Mouse (Mus musculus) neural tube, embryonic 13.5 days (tissue): Measurements from ENCODE around the gene Spats2. TPM values are rescaled to one million over a fixed set of nuclear protein-coding genes. Genes with fewer than 3 reads are reported as not detected.

Experiments
- ATAC-seq: fragments of 200-750 bp; cut with Nextera tagmentation; 2 replicates; pipeline ENCODE4 v1.8.0; 2017; ENCODE audit warnings: low read depth, mild to moderate bottlenecking, moderate TSS enrichment, moderate library complexity
- H3K27ac ChIP-seq: fragments of 300-500 bp; sonication (generic); replicated peaks from 2 replicates; pipeline ENCODE4 v1.5.1; 2015; ENCODE audit warnings: moderate library complexity, mild to moderate bottlenecking, inconsistent platforms
- H3K27me3 ChIP-seq: fragments of 300-500 bp; sonication (generic); 2 replicates; pipeline ENCODE4 v1.6.1; 2015; ENCODE audit warnings: mild to moderate bottlenecking, inconsistent platforms
- H3K36me3 ChIP-seq: fragments of 300-500 bp; sonication (generic); 2 replicates; pipeline ENCODE4 v1.6.1; 2015; ENCODE audit warnings: mild to moderate bottlenecking, inconsistent platforms
- H3K4me1 ChIP-seq: fragments of 300-500 bp; sonication (generic); replicated peaks from 2 replicates; pipeline ENCODE4 v1.6.1; 2015; ENCODE audit warnings: inconsistent platforms
- H3K4me2 ChIP-seq: fragments of 300-500 bp; sonication (generic); 2 replicates; pipeline ENCODE4 v1.6.1; 2015; ENCODE audit warnings: inconsistent platforms, mild to moderate bottlenecking, moderate library complexity
- H3K4me3 ChIP-seq: fragments of 300-500 bp; sonication (generic); 2 replicates; pipeline ENCODE4 v1.5.1; 2015; ENCODE audit warnings: mild to moderate bottlenecking, inconsistent platforms
- H3K9ac ChIP-seq: fragments of 300-500 bp; sonication (generic); 2 replicates; pipeline ENCODE4 v1.6.1; 2015; ENCODE audit warnings: moderate library complexity, mild to moderate bottlenecking, inconsistent platforms
- H3K9me3 ChIP-seq: fragments of 300-500 bp; sonication (generic); 2 replicates; pipeline ENCODE4 v1.6.1; 2016; ENCODE audit warnings: inconsistent platforms
- WGBS: fragments of 180-500 bp; shearing (Covaris S2); methylation state at CpG from one replicate; pipeline ENCODE4 v1.1.7; 2015; 5-methylcytosine and 5-hydroxymethylcytosine counted together
- microRNA-seq: library from miRNA; unstranded; fragments of <30 nt; microRNA quantifications from one replicate; pipeline ENCODE4, GENCODE M21; 2016
- polyA plus RNA-seq: library from polyadenylated mRNA; unstranded; fragments of >200 nt; fragmentation: Nextera tagmentation; extraction: Ambion mirVana; gene quantifications from 2 replicates; pipeline ENCODE4 v1.2.1, GENCODE M21; 2015

Spats2 gene
- polyA plus RNA-seq, 1 experiment from 2014 or later: 44.4 TPM

- H3K4me2 ChIP-seq: peak overlapping the region; percentile 33
- no peak for ATAC-seq
- 0 out of 2 replicates have a peak, but pooled peaks cover 7% of the 10 kb centered on the region for H3K4me1 ChIP-seq
- no peaks in the 10 kb centered on the region for H3K36me3 ChIP-seq
- WGBS: 68% methylated on average over 8 of the region's 8 CpGs
- no peak overlapping the region for H3K9ac ChIP-seq
- H3K27me3 ChIP-seq: peaks cover 3% of the 10 kb centered on the region; the same call in 1 of the 2 replicates
- H3K4me3 ChIP-seq: no peak overlapping the region
- no peak overlapping the region for H3K27ac ChIP-seq
- no peaks in the 10 kb centered on the region for H3K9me3 ChIP-seq
These were observed 133.5 kb downstream of the Spats2 start for GRCm38 (mm10) chr15:99259167-99259729.

GRCm38 (mm10) chr15:99259730-99260252, 134.1 kb downstream of the Spats2 start:
- peak; percentile 49; the same call in 1 of the 2 replicates for ATAC-seq
- no peak overlapping the region for H3K9ac ChIP-seq
- H3K27me3 ChIP-seq: peaks cover 3% of the 10 kb centered on the region; the same call in 1 of the 2 replicates
- H3K4me2 ChIP-seq: peak overlapping the region; percentile 46
- H3K4me3 ChIP-seq: peak overlapping the region; percentile 3; the same call in 1 of the 2 replicates
- H3K4me1 ChIP-seq: 0 out of 2 replicates have a peak, but pooled peaks cover 7% of the 10 kb centered on the region
- WGBS: 3% methylated on average over 8 of the region's 10 CpGs
- H3K27ac ChIP-seq: no peak overlapping the region
- no peaks in the 10 kb centered on the region for H3K36me3 ChIP-seq
- no peaks in the 10 kb centered on the region for H3K9me3 ChIP-seq

- WGBS: 42% methylated on average over 10 of the region's 10 CpGs
- Histone ChIP-seq H3K9me3 (no peaks in the 10 kb centered on the region), H3K27me3 (no peaks in the 10 kb centered on the region), H3K9ac (no peak overlapping the region), H3K4me2 (no peak overlapping the region), H3K36me3 (no peaks in the 10 kb centered on the region), H3K27ac (no peak overlapping the region), H3K4me3 (no peak overlapping the region), H3K4me1 (peaks cover 11% of the 10 kb centered on the region; the same call in 1 of the 2 replicates)
- no peak for ATAC-seq
These were observed 137.0 kb downstream of the Spats2 start for GRCm38 (mm10) chr15:99262702-99263101.

Small RNAs within 50 kb of the gene (microRNA-seq; reads per million reads assigned to microRNA genes)
- gene Mir6960: not detected

Other genes with a start within 250 kb of the Spats2 start
- 27.8 and 33.3 TPM in 2 replicates for gene Rhebl1, start 231.4 kb upstream of the Spats2 start, polyA plus RNA-seq
- 3.1 and 4.3 TPM in 2 replicates for gene Dhh, start 227.4 kb upstream of the Spats2 start, polyA plus RNA-seq
- gene Lmbr1l, start 207.7 kb upstream of the Spats2 start, polyA plus RNA-seq: 34.9 and 39.0 TPM in 2 replicates
- gene Tuba1b, start 191.4 kb upstream of the Spats2 start, polyA plus RNA-seq: 1,062 and 1,121 TPM in 2 replicates
- not detected in 2 replicates for gene Gm49450, start 172.4 kb upstream of the Spats2 start, polyA plus RNA-seq
- 13,124 and 14,228 TPM in 2 replicates for gene Tuba1a, start 172.2 kb upstream of the Spats2 start, polyA plus RNA-seq
- 25.6 and 29.7 TPM in 2 replicates for gene Tuba1c, start 96.0 kb upstream of the Spats2 start, polyA plus RNA-seq
- 268 and 371 TPM in 2 replicates for gene Prph, start 70.7 kb upstream of the Spats2 start, polyA plus RNA-seq
- gene Troap, start 51.3 kb upstream of the Spats2 start, polyA plus RNA-seq: 6.3 and 6.9 TPM in 2 replicates
- 2.7 and 3.5 TPM in 2 replicates for gene C1ql4, start 38.1 kb upstream of the Spats2 start, polyA plus RNA-seq
- gene Dnajc22, start 32.7 kb upstream of the Spats2 start, polyA plus RNA-seq: 0.25 and 0.49 TPM in 2 replicates
- gene Kcnh3, start 98.9 kb downstream of the Spats2 start, polyA plus RNA-seq: 0.74 and 0.84 TPM in 2 replicates
- 168 and 181 TPM in 2 replicates for gene Mcrs1, start 126.0 kb downstream of the Spats2 start, polyA plus RNA-seq
- 90.1 and 101 TPM in 2 replicates for gene Prpf40b, start 169.2 kb downstream of the Spats2 start, polyA plus RNA-seq
- 0.52 and 0.54 TPM in 2 replicates for gene Fam186b, start 170.0 kb downstream of the Spats2 start, polyA plus RNA-seq
- gene Fmnl3, start 244.6 kb downstream of the Spats2 start, polyA plus RNA-seq: 9.3 and 11.7 TPM in 2 replicates